Mouse (Mus musculus) ovary, adult 2 months (tissue): ENCODE data around the gene Bex3. TPM values are rescaled to one million over a fixed set of nuclear protein-coding genes. Genes with fewer than 3 reads are reported as not detected.

Experiments used
- polyA plus RNA-seq: library from polyadenylated mRNA; depleted of rRNA; stranded (reverse); fragments of >200 nt; gene quantifications from 2 replicates; pipeline ENCODE4 v1.2.3, GENCODE M21; 2012; rRNA removed

The Bex3 gene
- 115 and 116 TPM in 2 replicates for polyA plus RNA-seq

GRCm38 (mm10) chrX:136269743-136270392 lies at the start of gene Bex3:
Gene Bex3, plus strand, starts transcription at chrX:136270253.

GRCm38 (mm10) chrX:136244574-136245229 lies 25.4 kb upstream of the Bex3 start, which contains the start of gene Tceal9:
Gene Tceal9, plus strand, starts transcription at chrX:136245079.

Other genes starting within 250 kb of the Bex3 start
- 3.8 and 8.6 TPM in 2 replicates for gene Arxes1, start 236.9 kb upstream of the Bex3 start, polyA plus RNA-seq
- gene Bex2, start 202.0 kb upstream of the Bex3 start, polyA plus RNA-seq, result 2.9 and 3.4 TPM in 2 replicates
- 0.21 and 0.61 TPM in 2 replicates for gene Nxf3, start 185.0 kb upstream of the Bex3 start, polyA plus RNA-seq
- gene Bex4, start 131.3 kb upstream of the Bex3 start, polyA plus RNA-seq, result 16.5 and 16.7 TPM in 2 replicates
- gene Tceal8, start 97.9 kb upstream of the Bex3 start, polyA plus RNA-seq, result 2.9 and 5.0 TPM in 2 replicates
- gene Tceal5, start 66.4 kb upstream of the Bex3 start, polyA plus RNA-seq, result 0.26 TPM in 1 of 2 replicates, not detected in the other
- not detected in 2 replicates for gene Tceal7, start 55.5 kb upstream of the Bex3 start, polyA plus RNA-seq
- 9.8 TPM in 2 replicates for gene Bex1, start 54.7 kb upstream of the Bex3 start, polyA plus RNA-seq
- gene Tceal9, start 25.2 kb upstream of the Bex3 start, polyA plus RNA-seq, result 35.6 and 43.9 TPM in 2 replicates
- gene Kir3dl1, start 247.7 kb downstream of the Bex3 start, polyA plus RNA-seq, result not detected in 2 replicates